Mouse (Mus musculus) liver, embryonic 12.5 days (tissue): ENCODE results near the gene Tex14. TPM values are rescaled to one million over a fixed set of nuclear protein-coding genes. Genes with fewer than 3 reads are reported as not detected.
A peak's percentile ranks its signal among the peaks of the same experiment; 100 is the strongest.
"Not testable (repeated sequence)": the region's sequence is repeated elsewhere in the genome, so short reads cannot be mapped to it uniquely, and the experiment has no call there.

ENCODE experiments used
- ATAC-seq: fragments of 200-750 bp; cut with Nextera tagmentation; 2 replicates; pipeline ENCODE4 v1.8.0; 2017; ENCODE audit warnings: moderate number of reproducible peaks, mild to moderate bottlenecking, moderate library complexity
- H3K27ac ChIP-seq: fragments of 300-500 bp; sonication (generic); 2 replicates; pipeline ENCODE4 v1.5.1; 2016; ENCODE audit warnings: mild to moderate bottlenecking
- H3K27me3 ChIP-seq: fragments of 300-500 bp; sonication (generic); replicated peaks from 2 replicates; pipeline ENCODE4 v1.6.1; 2016; ENCODE audit warnings: mild to moderate bottlenecking, moderate library complexity
- H3K36me3 ChIP-seq: fragments of 300-500 bp; sonication (generic); 2 replicates; pipeline ENCODE4 v1.6.1; 2016; ENCODE audit warnings: mild to moderate bottlenecking, moderate library complexity
- H3K4me1 ChIP-seq: fragments of 300-500 bp; sonication (generic); 2 replicates; pipeline ENCODE4 v1.6.1; 2016
- H3K4me2 ChIP-seq: fragments of 300-500 bp; sonication (generic); 2 replicates; pipeline ENCODE4 v1.6.1; 2016; ENCODE audit warnings: mild to moderate bottlenecking, moderate library complexity
- H3K4me3 ChIP-seq: fragments of 300-500 bp; sonication (generic); 2 replicates; pipeline ENCODE4 v1.5.1; 2016; ENCODE audit warnings: mild to moderate bottlenecking, moderate library complexity
- H3K9ac ChIP-seq: fragments of 300-500 bp; sonication (generic); 2 replicates; pipeline ENCODE4 v1.6.1; 2016; ENCODE audit warnings: mild to moderate bottlenecking, moderate library complexity
- H3K9me3 ChIP-seq: fragments of 300-500 bp; sonication (generic); replicated peaks from 2 replicates; pipeline ENCODE4 v1.6.1; 2016; ENCODE audit warnings: mild to moderate bottlenecking, moderate library complexity
- WGBS: fragments of 180-500 bp; shearing (Covaris S2); methylation state at CpG from one replicate; pipeline ENCODE4 v1.1.7; 2016; ENCODE audit not compliant: insufficient replicate concordance; 5-methylcytosine and 5-hydroxymethylcytosine counted together
- polyA plus RNA-seq: library from polyadenylated mRNA; unstranded; fragments of >200 nt; fragmentation: Nextera tagmentation; extraction: Ambion mirVana; gene quantifications from 2 replicates; pipeline ENCODE4 v1.2.1, GENCODE M21; 2016

The Tex14 gene
- polyA plus RNA-seq, 1 experiment from 2014 or later, result not detected

GRCm38 (mm10) chr11:87442643-87443372 is 37.9 kb downstream of the Tex14 start:
- H3K4me2 ChIP-seq, result peak overlapping the region; percentile 67
- H3K9ac ChIP-seq, result peak overlapping the region; percentile 61
- H3K4me3 ChIP-seq, result peak overlapping the region; percentile 37
- peaks cover 28% of the 10 kb centered on the region for H3K4me1 ChIP-seq
- under 1% methylated on average over 32 of the region's 62 CpGs for WGBS
- H3K27ac ChIP-seq, result peak overlapping the region; percentile 71
- not testable (repeated sequence) for H3K9me3 ChIP-seq, H3K36me3 ChIP-seq, H3K27me3 ChIP-seq
- ATAC-seq, result peak; percentile 92

GRCm38 (mm10) chr11:87443373-87443883 is 38.6 kb downstream of the Tex14 start:
- no peak overlapping the region for H3K9ac ChIP-seq
- no peaks in the 10 kb centered on the region for H3K9me3 ChIP-seq
- no peaks in the 10 kb centered on the region for H3K36me3 ChIP-seq
- WGBS, result 0% methylated on average over 5 of the region's 5 CpGs
- H3K27ac ChIP-seq, result peak overlapping the region; percentile 78
- ATAC-seq, result no peak
- H3K4me2 ChIP-seq, result no peak overlapping the region; the same call in 1 of the 2 replicates
- no peaks in the 10 kb centered on the region; the same call in none of the 2 replicates for H3K27me3 ChIP-seq
- H3K4me3 ChIP-seq, result no peak overlapping the region
- H3K4me1 ChIP-seq, result peaks cover 30% of the 10 kb centered on the region

- H3K9ac ChIP-seq, ATAC-seq, H3K27me3 ChIP-seq, H3K9me3 ChIP-seq, H3K4me2 ChIP-seq, H3K36me3 ChIP-seq, H3K4me3 ChIP-seq: not testable (repeated sequence)
- peaks cover 31% of the 10 kb centered on the region for H3K4me1 ChIP-seq
- 49% methylated on average over 10 of the region's 10 CpGs for WGBS
- peak overlapping the region; percentile 78; the same call in 1 of the 2 replicates for H3K27ac ChIP-seq
These were observed 39.2 kb downstream of the Tex14 start for GRCm38 (mm10) chr11:87444056-87444455.

GRCm38 (mm10) chr11:87444735-87445428 is 40.0 kb downstream of the Tex14 start:
- Histone ChIP-seq H3K4me3 (no peak overlapping the region), H3K9ac (peak overlapping the region; percentile 50), H3K9me3 (no peaks in the 10 kb centered on the region), H3K36me3 (no peaks in the 10 kb centered on the region), H3K27ac (peak overlapping the region; percentile 78; the same call in 1 of the 2 replicates), H3K4me2 (peak overlapping the region; percentile 51), H3K27me3 (no peaks in the 10 kb centered on the region; the same call in none of the 2 replicates), H3K4me1 (peaks cover 37% of the 10 kb centered on the region)
- ATAC-seq, result no peak
- 6% methylated on average over 16 of the region's 16 CpGs for WGBS

DNA sequence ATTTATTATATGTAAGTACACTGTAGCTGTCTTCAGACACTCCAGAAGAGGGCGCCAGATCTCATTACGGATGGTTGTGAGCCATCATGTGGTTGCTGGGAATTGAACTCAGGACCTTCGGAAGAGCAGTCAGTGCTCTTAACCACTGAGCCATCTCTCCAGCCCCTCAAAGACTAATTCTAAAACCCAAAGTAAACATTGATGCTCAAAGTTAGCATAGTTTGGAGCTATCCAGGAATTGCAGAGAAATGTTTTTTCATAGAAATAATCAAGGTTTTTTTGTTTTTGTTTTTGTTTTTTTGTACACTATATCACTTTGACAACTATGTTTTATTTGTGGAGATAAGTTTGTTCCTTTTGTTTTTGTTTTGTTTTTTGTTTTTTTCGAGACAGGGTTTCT is 40.7 kb downstream of the Tex14 start:
- peaks cover 41% of the 10 kb centered on the region for H3K4me1 ChIP-seq
- not testable (repeated sequence) for H3K27me3 ChIP-seq, H3K27ac ChIP-seq, H3K4me2 ChIP-seq, H3K36me3 ChIP-seq, H3K9me3 ChIP-seq, H3K4me3 ChIP-seq, ATAC-seq, H3K9ac ChIP-seq
- WGBS, result 45% methylated on average over 4 of the region's 4 CpGs

- Histone ChIP-seq H3K27me3 (no peaks in the 10 kb centered on the region; the same call in 1 of the 2 replicates), H3K4me2 (no peak overlapping the region), H3K27ac (no peak overlapping the region), H3K9ac (no peak overlapping the region), H3K9me3 (no peaks in the 10 kb centered on the region), H3K36me3 (no peaks in the 10 kb centered on the region), H3K4me3 (no peak overlapping the region), H3K4me1 (peaks cover 41% of the 10 kb centered on the region)
- WGBS, result 69% methylated on average over 3 of the region's 3 CpGs
- no peak for ATAC-seq
These were observed 41.3 kb downstream of the Tex14 start for GRCm38 (mm10) chr11:87446159-87446558.

DNA sequence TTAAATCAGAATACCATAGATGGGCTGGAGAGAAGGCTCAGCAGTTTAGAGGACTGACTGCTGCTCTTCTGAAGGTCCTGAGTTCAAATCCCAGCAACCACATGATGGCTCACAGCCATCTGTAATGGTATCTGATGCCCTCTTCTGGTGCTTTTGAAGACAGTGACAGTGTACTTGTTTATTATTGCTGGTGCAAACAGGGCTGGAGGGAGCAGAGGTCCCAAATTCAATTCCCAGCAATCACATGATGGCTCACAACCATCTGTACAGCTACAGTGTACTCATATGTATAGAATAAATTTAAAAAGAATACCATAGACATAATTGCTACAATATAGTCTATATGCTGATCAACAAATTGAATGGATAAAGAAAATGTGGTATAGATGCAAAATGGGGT is 42.6 kb downstream of the Tex14 start:
- peaks cover 34% of the 10 kb centered on the region for H3K4me1 ChIP-seq
- ATAC-seq, result no peak
- H3K27ac ChIP-seq, result 0 out of 2 replicates have a peak overlapping the region, but pooled peaks have one; percentile 25
- H3K9ac ChIP-seq, result peak overlapping the region; percentile 22; the same call in 1 of the 2 replicates
- H3K27me3 ChIP-seq, result no peaks in the 10 kb centered on the region
- H3K4me3 ChIP-seq, result no peak overlapping the region
- peak overlapping the region; percentile 77 for H3K4me2 ChIP-seq
- no peaks in the 10 kb centered on the region for H3K9me3 ChIP-seq
- H3K36me3 ChIP-seq, result no peaks in the 10 kb centered on the region

DNA sequence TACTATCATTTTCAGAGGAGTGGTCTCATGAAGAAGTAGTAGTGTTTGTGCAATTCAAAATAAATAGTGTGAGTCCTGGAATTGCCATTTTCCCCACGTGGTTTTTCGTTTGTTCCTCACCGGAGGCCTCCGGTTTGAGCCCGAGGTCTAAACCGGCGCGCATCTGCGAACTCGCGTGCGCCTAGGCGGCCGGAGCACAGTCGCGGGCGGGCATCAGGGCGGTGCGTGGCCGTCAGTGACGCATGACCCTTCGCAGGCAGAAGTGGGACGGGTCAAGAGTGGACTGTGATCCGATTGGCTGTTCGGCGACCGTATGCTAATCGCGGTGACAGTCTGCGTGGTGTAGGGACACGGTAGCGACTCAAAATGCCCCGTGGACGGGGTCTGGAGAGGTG is 43.2 kb downstream of the Tex14 start:
- peak; percentile 86 for ATAC-seq
- not testable (repeated sequence) for H3K27me3 ChIP-seq, H3K9me3 ChIP-seq, H3K36me3 ChIP-seq
- H3K27ac ChIP-seq, result peak overlapping the region; percentile 72
- peak overlapping the region; percentile 47 for H3K4me3 ChIP-seq
- H3K9ac ChIP-seq, result peak overlapping the region; percentile 69
- peaks cover 35% of the 10 kb centered on the region for H3K4me1 ChIP-seq
- WGBS, result under 1% methylated on average over 32 of the region's 34 CpGs
- H3K4me2 ChIP-seq, result peak overlapping the region; percentile 77

DNA sequence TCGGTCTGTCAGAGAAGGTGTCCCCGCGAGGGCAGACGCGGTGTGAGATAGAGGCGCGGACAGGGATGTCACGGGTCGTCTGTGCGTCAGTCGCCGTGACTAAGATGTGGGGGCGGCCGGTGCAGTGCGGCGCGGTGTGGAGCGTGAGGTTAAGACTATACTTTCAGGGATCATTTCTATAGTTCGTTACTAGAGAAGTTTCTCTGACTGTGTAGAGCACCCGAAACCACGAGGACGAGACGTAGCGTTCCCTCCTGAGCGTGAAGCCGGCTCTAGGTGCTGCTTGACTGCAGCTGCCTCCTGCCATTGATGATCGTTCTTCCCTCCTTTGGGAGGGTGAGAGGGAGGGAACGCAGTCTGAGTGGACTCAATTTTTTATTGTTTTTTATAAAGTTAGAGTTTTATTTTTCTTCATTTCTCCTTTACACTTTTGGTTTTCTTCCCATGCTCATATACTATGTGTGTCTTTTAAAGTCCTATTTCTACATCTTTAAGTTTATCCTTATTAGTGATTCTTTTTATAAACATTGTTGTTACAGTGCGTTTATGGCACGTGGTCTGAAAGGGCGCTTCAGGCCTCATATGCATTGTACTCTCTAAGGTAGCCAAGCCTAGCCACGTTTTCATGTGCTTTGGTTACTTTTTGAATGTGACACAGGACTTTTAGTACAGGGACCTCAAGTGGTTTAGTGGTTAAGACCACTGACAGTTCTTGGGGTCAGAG is 43.8 kb downstream of the Tex14 start:
- Histone ChIP-seq H3K4me1 (peaks cover 41% of the 10 kb centered on the region), H3K4me2 (peak overlapping the region; percentile 77; the same call in 1 of the 2 replicates), H3K27ac (peak overlapping the region; percentile 79)
- not testable (repeated sequence) for H3K27me3 ChIP-seq, H3K9ac ChIP-seq, H3K9me3 ChIP-seq, H3K36me3 ChIP-seq, H3K4me3 ChIP-seq
- WGBS, result under 1% methylated on average over 6 of the region's 32 CpGs
- ATAC-seq, result peak; percentile 91

DNA sequence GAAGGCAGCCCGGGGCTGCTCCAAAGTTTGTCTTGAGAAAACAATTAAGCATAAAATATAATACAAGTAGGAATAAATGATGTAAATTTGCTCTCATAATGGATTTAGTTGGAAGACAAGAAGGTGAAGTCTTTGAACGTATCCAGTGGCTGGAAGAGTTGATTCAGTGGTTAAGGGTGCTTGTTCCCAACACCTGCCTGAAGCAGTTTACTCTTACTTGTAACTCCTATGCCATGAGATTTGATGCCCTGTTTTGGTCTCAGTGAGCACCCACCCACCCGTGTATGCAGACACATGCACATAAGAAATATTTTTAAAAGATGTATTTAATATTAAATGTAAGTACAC is 44.3 kb downstream of the Tex14 start:
- 7% methylated on average over 3 of the region's 3 CpGs for whole genome bisulfite sequencing
- H3K4me2 ChIP-seq, result no peak overlapping the region
- no peaks in the 10 kb centered on the region for H3K9me3 ChIP-seq
- H3K36me3 ChIP-seq, result no peaks in the 10 kb centered on the region
- H3K27me3 ChIP-seq, result no peaks in the 10 kb centered on the region
- H3K27ac ChIP-seq, result peak overlapping the region; percentile 79
- H3K9ac ChIP-seq, result no peak overlapping the region
- H3K4me3 ChIP-seq, result no peak overlapping the region
- H3K4me1 ChIP-seq, result peaks cover 43% of the 10 kb centered on the region
- no peak for ATAC-seq

DNA sequence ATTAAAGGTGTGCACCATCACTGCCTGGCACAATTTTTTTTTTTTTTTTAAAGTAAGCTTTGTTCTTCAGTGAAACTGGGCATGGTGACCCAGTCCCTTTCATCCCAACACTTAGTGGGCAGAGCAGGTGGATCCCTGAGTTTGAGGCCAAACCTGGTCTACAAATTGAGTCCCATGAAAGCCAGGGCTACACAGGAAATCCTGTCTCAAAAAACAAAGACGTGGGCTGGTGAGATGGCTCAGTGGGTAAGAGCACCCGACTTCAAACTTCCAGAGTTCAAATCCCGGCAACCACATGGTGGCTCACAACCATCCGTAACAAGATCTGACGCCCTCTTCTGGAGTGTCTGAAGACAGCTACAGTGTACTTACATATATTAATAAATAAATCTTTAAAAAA is 45.0 kb downstream of the Tex14 start:
- H3K36me3 ChIP-seq, H3K27me3 ChIP-seq, H3K9me3 ChIP-seq, ATAC-seq, H3K9ac ChIP-seq, H3K4me3 ChIP-seq, H3K4me2 ChIP-seq: not testable (repeated sequence)
- H3K27ac ChIP-seq, result peak overlapping the region; percentile 79; the same call in 1 of the 2 replicates
- 38% methylated on average over 5 of the region's 5 CpGs for WGBS
- H3K4me1 ChIP-seq, result peaks cover 41% of the 10 kb centered on the region

DNA sequence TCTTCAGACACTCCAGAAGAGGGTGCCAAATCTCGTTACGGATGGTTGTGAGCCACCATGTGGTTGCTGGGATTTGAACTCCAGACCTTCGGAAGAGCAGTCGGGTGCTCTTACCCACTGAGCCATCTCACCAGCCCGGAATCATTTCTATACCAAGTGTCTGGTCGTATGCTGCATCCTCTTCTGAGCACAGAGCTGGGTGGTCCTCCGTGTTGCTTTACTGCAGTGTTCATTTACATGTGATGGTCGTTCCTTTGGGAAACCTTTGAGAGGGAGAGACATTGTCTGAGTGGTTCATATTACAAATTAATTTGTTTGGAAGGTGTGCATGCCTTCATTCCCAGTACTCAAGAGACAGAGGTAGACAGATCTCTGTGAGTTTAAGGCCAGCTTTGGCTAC is 47.9 kb downstream of the Tex14 start:
- not testable (repeated sequence) for H3K9ac ChIP-seq, H3K4me3 ChIP-seq, ATAC-seq, H3K36me3 ChIP-seq, H3K27ac ChIP-seq, H3K27me3 ChIP-seq, H3K9me3 ChIP-seq
- WGBS, result 64% methylated on average over 8 of the region's 8 CpGs
- peak overlapping the region; percentile 22; the same call in 1 of the 2 replicates for H3K4me2 ChIP-seq
- H3K4me1 ChIP-seq, result peaks cover 31% of the 10 kb centered on the region
